ENCODE assay signal across 27 mouse cellular contexts in the genomic region with DNA sequence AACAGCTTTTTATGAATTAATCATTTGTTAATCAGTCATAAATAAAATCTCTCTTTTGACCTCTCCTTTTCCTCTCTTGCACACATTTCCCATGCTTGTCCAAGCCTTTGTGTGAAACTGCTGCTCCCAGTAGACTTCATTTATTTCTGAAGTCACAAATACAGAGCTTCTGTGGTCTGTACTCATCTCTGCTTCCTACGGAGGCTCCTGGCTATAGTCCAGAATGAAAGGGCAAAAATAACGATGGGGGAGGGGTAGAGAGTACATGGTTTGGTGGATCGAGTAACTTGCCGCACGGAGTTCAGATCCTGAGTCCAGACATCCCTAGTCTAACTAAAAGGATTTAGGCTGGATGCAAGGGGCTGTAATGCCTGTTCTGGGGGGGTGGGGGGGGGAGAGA. TPM values are rescaled to one million over a fixed set of nuclear protein-coding genes. Genes with fewer than 3 reads are reported as not detected.
DNase-seq lines count a peak whose midpoint lies in the region; ATAC-seq and TF ChIP-seq lines count a peak whose summit lies in the region.
"Had no signal": no experiment of that assay in that cellular context is flagged by ENCODE, and none has a peak within 500 bp of the region (broad histone marks: within the 10 kb centered on the region; RNA-seq: fewer than 3 reads in every experiment).

No protein-coding gene starts in this region.

- no peak overlapping the region for H3K9ac ChIP-seq in midbrain, embryonic 14.5 days (replicated peaks; ENCODE audit: low read length)
- H3K9ac ChIP-seq in midbrain, postnatal 0 days (replicated peaks; ENCODE audit: low read length, poor library complexity, severe bottlenecking) = no peak overlapping the region
- H3K9ac ChIP-seq: embryonic facial prominence, embryonic 13.5 days; forebrain, embryonic 15.5 days; intestine, embryonic 15.5 days; liver, embryonic 15.5 days had no signal

- no peak for ATAC-seq in midbrain, embryonic 14.5 days (ENCODE audit: low FRiP score, low TSS enrichment)
- ATAC-seq in midbrain, postnatal 0 days (ENCODE audit: low FRiP score) = no peak
- ATAC-seq: forebrain, embryonic 15.5 days; hindbrain, embryonic 16.5 days; intestine, embryonic 15.5 days; lung, postnatal 0 days had no signal

- H3K27me3 ChIP-seq in midbrain, embryonic 14.5 days (ENCODE audit: control insufficient read depth, insufficient read depth, low read length) = no peaks in the 10 kb centered on the region
- no peaks in the 10 kb centered on the region for H3K27me3 ChIP-seq in midbrain, postnatal 0 days (ENCODE audit: insufficient read depth, low read length)
- H3K27me3 ChIP-seq: intestine, embryonic 15.5 days had no signal

- WGBS in midbrain, embryonic 14.5 days = 36% methylated on average over 5 of the region's 5 CpGs
- WGBS in midbrain, postnatal 0 days = 37% methylated on average over 5 of the region's 5 CpGs

- H3K27ac ChIP-seq in midbrain, embryonic 14.5 days (replicated peaks; ENCODE audit: low read depth, low read length) = no peak overlapping the region
- H3K27ac ChIP-seq in midbrain, postnatal 0 days (ENCODE audit: low read depth, low read length) = no peak overlapping the region
- H3K27ac ChIP-seq: embryonic facial prominence, embryonic 13.5 days; forebrain, embryonic 15.5 days; hindbrain, embryonic 10.5 days; intestine, embryonic 15.5 days; limb, embryonic 10.5 days; liver, embryonic 15.5 days; macrophage; midbrain, embryonic 10.5 days had no signal

- H3K4me1 ChIP-seq in midbrain, embryonic 14.5 days (ENCODE audit: control insufficient read depth, insufficient read depth, low read length) = peaks cover 18% of the 10 kb centered on the region
- H3K4me1 ChIP-seq in midbrain, postnatal 0 days (ENCODE audit: insufficient read depth, low read length) = no peaks in the 10 kb centered on the region

- intact Hi-C loops in heart, postnatal 36 days (cut with DNase I) = loop anchor here (5.0 to 10.0 kb wide), 3 partner anchors 313 to 883 kb away; no protein-coding TSS in a partner anchor
- intact Hi-C loops in left cerebral cortex, postnatal 36 days (cut with DNase I) = loop anchor here (5.0 kb wide), 3 partner anchors 101 to 886 kb away; no protein-coding TSS in a partner anchor

- no peak for TF ChIP-seq CTCF in midbrain, postnatal 0 days (IDR thresholded peaks at IDR 0.05)

- no peak overlapping the region for H3K4me2 ChIP-seq in midbrain, embryonic 14.5 days (ENCODE audit: low read length)
- H3K4me2 ChIP-seq in midbrain, postnatal 0 days (ENCODE audit: low read depth, low read length, poor library complexity, severe bottlenecking) = no peak overlapping the region
- H3K4me2 ChIP-seq: forebrain, embryonic 15.5 days; heart, embryonic 11.5 days; intestine, embryonic 15.5 days; liver, embryonic 15.5 days had no signal

- H3K36me3 ChIP-seq in midbrain, embryonic 14.5 days (ENCODE audit: control insufficient read depth, insufficient read depth, low read length) = no peaks in the 10 kb centered on the region
- H3K36me3 ChIP-seq in midbrain, postnatal 0 days (ENCODE audit: insufficient read depth, low read length) = no peaks in the 10 kb centered on the region
- H3K36me3 ChIP-seq: embryonic facial prominence, embryonic 13.5 days; forebrain, embryonic 15.5 days; hindbrain, embryonic 10.5 days; intestine, embryonic 15.5 days; limb, embryonic 10.5 days; liver, embryonic 15.5 days; midbrain, embryonic 10.5 days had no signal

- no peak overlapping the region for H3K4me3 ChIP-seq in midbrain, embryonic 14.5 days (replicated peaks; ENCODE audit: low read depth, low read length)
- no peak overlapping the region for H3K4me3 ChIP-seq in midbrain, postnatal 0 days (ENCODE audit: low read depth, low read length)
- H3K4me3 ChIP-seq: embryonic facial prominence, embryonic 13.5 days; erythroblast, embryonic 14.5 days; forebrain, embryonic 15.5 days; hindbrain, embryonic 10.5 days; intestine, embryonic 15.5 days; limb, embryonic 10.5 days; liver, embryonic 15.5 days; midbrain, embryonic 10.5 days had no signal

- no peaks in the 10 kb centered on the region for H3K9me3 ChIP-seq in midbrain, embryonic 14.5 days (ENCODE audit: control insufficient read depth, low read length)
- no peaks in the 10 kb centered on the region for H3K9me3 ChIP-seq in midbrain, postnatal 0 days (ENCODE audit: low read length)
- H3K9me3 ChIP-seq: embryonic facial prominence, embryonic 13.5 days; forebrain, embryonic 15.5 days; hindbrain, embryonic 10.5 days; intestine, embryonic 15.5 days; limb, embryonic 10.5 days; liver, embryonic 15.5 days; midbrain, embryonic 10.5 days had no signal

- DNase-seq in heart, adult 11 months = peak; percentile 56
- no peak for DNase-seq in heart, postnatal 36 days
- peak; percentile 49 for DNase-seq in midbrain, embryonic 14.5 days
- no peak for DNase-seq in midbrain, postnatal 0 days (ENCODE audit: low spot score)
- DNase-seq in embryo, embryonic 10 days (ENCODE audit: low spot score) = peak; percentile 7
- DNase-seq in retina, postnatal 1 day = peak; percentile 35
- no peak for DNase-seq in left cerebral cortex, postnatal 36 days (ENCODE audit: low spot score in 2 of 2)
- DNase-seq: adrenal gland, adult 2 months; cerebellum, adult 8-10 months; gastrocnemius, postnatal 10 days; liver; right cerebral cortex, postnatal 25 days; spleen, adult 18-20 months had no signal

RNA-seq across cellular contexts. Expression of a gene that starts 3.1 kb away (rescaled TPM):
- 1 to 10 TPM; 3.5 to 4.6 TPM for total RNA-seq in heart, postnatal 36 days (2021)
- 9.1 and 9.3 TPM in 2 replicates for polyA plus RNA-seq in midbrain, embryonic 14.5 days (2014; fragmentation: Nextera tagmentation; extraction: Ambion mirVana)
- 11.0 and 16.7 TPM in 2 replicates for total RNA-seq in midbrain, postnatal 0 days (2014; rRNA removed)
- polyA plus RNA-seq in midbrain, postnatal 0 days (2015; fragmentation: Nextera tagmentation; extraction: Ambion mirVana) = 4.6 and 5.7 TPM in 2 replicates
- 10 to 100 TPM; 11.8 to 11.9 TPM for total RNA-seq in left cerebral cortex, postnatal 36 days (2021)
- total RNA-seq: granulocyte monocyte progenitor cell, adult 5-6 weeks; neutrophil, adult 5-6 weeks had no signal
- polyA plus RNA-seq: erythroblast, embryonic 14.5 days had no signal

Comparison
In these comparisons a context has a peak if more than half of its experiments do, and no peak if none do; other contexts are left out.
1. DNase-seq: peak in heart, adult 11 months (single experiment), midbrain, embryonic 14.5 days (single experiment), embryo, embryonic 10 days (single experiment) and retina, postnatal 1 day (single experiment); none in heart, postnatal 36 days (0 of 2), midbrain, postnatal 0 days (single experiment) and left cerebral cortex, postnatal 36 days (0 of 2).